Mouse (Mus musculus): Measurements from ENCODE around the gene Phlpp1.

The Phlpp1 gene

DNA sequence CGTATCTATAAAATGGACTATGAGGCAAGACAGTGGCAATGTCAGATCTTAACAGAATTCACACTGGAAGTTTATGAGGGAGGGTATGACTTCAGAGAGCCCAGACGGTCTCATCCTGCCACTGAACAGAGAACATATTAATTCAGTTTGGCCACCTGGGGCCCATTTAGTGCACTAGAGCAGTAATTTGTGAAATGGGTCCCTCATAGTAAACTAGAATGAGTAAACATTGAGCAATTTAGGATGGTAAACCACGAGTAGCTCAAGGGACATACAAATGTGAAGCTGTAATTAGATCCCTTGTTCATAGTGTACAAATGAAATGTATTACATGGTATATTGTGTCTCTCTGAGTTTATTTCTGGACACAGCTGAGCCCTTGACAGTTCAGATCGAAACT lies 3.6 kb upstream of the Phlpp1 start:
- no peak for DNase-seq

DNA sequence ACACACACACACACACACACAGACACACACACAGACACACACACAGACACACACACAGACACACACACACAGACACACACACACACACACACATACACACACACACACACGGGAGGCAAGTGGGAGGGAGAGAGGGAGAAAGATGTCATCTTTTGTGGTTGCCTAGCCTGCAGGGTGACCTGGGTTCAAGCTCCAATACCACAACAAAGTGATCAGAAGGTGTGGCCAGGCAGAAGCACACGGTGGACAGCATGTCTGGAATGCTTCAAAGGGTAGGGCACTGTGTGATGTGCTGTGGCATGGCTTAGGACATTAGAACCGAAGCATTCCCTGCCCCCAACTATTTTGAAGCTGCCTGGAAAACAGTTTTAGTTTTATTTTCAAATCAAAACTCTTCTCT lies 2.8 kb upstream of the Phlpp1 start:
- DNase-seq: no peak

DNA sequence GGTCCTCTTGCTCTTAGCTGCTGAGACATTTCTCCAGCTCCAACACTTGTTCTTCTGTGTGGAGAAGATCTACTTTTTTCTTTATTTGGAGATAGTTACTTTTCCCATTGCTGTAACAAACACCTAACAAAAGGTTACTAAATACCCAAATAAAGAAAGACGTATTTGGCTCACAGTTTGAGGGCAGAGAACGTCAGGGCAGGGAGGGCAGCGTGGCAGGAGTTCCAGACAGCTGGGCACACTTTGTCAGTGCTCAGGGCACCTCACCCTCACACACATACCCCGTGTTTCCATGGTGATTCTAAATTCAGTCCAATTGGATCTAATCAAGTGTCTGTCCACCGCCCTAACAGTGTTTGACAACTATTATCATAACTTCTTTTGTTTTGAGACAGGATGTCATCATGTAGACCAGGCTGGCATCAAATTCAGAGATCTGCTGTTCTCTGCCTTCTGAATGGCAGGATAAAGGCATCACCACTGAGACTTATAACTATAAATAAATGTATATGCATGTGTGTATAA lies 1.7 kb upstream of the Phlpp1 start:
- peak; percentile 23 for DNase-seq

DNA sequence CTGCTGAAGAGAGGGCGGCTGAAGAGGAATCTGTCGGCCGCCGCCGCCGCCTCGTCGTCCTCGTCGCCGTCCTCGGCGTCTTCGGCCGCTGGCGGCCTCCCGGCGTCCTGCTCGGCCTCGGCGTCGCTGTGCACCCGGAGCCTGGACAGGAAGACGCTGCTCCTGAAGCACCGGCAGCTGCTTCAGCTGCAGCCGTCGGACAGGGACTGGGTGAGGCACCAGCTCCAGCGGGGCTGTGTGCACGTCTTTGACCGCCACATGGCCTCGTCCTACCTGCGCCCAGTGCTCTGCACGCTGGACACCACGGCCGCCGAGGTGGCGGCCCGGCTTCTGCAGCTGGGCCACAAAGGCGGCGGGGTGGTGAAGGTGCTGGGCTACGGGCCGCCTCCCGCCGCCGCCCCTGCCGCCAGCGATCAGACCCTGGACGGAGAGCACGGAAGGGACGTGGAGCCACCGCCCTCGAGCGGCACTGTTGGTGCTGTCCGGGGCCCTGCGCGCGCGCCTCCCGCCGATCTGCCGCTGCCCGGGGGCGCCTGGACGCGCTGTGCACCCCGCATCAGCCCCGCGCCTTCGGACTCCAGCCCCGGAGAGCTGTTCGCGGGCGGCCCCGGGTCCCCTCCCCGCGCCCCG lies 864 bp downstream of the Phlpp1 start:
- peak; percentile 71 for DNase-seq

DNA sequence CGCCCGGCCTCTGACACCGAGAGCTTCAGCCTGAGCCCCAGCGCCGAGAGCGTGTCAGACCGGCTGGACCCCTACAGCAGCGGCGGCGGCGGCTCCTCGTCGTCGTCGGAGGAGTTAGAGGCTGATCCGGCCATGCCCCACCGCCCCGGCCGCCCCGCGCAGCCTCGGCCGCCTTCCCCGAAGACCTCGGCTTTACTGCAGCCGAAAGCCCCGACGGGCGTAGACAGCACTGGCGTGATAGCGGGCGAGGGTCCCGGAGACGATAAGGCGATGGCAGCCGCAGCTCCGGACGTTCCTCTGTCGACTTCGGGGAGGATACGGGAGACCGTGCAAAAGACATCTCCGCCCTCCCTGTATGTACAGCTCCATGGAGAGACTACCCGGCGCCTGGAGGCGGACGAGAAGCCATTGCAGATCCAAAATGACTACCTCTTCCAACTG lies 1.4 kb downstream of the Phlpp1 start:
- DNase-seq: peak; percentile 49

DNA sequence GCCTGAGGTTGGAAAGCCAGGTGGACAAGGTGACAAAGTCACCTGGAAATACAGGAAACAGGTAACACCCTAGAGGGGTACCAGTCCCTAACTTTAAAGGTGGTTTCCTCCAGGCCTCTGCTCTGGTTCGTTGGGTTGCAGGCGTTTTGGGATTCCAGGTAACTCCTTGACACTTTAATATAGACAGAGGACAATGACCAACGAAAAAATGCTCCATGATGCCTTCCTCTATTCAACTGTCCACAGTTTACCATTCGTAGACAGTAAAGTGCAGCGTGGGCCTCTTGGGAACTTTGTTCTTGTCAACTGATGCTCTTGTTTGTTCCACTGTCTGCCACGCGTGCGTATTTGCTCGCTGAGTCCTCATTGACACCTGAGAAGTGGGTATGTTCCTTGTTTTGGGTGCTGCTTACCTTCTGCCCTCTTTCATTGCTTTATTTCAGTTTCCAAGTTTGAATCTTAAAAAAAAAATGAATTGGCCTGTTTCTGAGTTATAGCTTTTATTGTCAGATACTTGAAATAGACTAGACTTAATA lies 2.1 kb downstream of the Phlpp1 start:
- no peak for DNase-seq

DNA sequence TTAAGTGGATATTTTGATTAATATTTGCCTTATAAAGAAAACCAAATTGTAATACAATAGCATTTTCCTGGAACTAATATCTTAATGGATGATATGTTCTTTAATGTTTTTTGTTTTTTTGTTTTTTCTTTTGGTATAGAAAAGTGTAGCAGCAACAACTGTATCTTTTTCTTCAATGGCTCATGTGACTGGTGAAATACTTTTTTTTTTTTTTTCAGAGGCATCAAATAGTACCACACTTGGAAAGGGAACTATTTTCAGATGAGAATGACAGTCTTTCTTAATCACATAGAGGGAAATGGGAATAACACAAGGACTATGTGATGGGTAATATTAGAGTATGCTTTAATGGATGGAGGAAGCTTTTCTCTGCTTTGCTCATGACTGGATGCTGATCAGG lies 3.0 kb downstream of the Phlpp1 start:
- no peak for DNase-seq

DNA sequence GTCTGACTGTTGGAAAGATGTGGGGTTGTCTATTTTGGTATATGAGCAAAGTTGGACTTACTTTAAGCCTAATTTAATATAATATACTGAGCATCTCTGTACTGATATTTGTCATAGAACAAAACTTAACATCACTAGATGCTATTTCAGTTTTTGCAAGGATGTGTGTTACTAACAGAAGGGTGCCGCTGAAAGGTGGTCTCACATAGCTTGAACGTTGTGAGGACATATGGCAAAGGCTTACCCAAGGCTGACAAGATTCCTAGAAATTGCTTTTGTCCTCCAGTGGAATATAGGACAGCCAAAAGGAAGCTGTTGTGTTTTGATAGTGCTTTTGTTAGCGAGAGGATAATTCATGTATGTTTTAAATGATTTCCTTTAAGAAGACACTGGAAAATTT lies 3.8 kb downstream of the Phlpp1 start:
- no peak for DNase-seq

DNA sequence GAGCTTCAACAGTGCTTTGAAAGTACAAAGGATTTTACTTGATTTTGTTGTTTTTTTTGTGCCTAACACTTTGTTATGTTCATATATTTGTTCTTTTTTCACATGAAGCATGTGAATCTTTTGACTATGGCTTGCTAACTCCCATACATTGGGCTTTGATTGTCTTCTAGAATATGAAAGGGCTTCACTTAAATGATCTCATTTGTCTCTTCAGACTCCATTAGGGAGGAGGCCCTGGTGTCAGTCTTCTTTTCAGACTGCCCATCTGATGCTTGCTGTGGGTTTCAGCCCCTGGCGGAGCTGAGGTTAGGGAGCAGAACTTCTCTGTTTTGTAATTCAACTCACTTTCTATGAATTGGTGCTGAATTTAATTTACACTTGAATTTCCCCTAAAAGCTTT lies 5.2 kb downstream of the Phlpp1 start:
- DNase-seq: no peak

DNA sequence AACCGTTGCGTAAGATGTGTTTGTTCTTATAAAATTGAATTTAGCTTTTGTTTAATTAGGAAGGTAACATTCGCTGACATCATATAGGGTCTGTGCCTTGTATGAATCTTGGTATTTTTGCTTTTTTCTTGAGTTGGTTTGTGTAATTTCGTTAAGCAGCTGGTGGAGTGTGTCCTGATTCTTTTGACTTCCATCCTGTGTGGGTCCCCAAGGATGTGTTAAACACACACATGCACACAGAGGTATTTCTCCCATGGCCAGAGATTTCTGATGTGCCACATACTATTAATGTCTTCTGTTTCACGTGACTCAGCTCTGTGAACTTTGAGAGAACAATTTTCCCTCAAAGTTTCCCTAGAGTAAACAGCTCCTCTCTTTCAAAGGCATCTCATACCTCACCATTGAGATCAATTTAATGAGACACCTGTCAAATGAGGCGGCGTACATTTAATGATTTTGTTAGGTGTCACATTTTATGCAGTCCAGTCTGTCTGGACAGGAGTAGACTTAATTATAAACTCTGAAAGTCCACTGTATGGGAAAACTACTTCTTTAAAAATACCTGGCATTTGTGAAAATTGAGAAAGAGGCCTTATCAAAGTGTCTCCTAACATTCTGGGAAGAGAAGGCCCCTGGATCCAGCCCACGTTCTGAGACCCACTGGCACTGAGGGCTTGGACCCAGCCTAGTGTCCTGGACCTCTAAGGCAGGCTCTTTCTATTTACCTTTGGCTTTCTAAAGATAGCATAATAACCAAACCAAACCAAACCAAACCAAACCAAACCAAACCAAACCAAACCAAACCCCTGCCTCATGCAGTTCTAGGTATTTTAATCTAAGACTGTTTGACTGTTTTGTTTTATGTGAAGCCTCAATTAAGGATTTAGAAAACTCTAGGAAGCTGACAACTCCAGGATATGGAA lies 6.6 kb downstream of the Phlpp1 start:
- no peak for DNase-seq

DNA sequence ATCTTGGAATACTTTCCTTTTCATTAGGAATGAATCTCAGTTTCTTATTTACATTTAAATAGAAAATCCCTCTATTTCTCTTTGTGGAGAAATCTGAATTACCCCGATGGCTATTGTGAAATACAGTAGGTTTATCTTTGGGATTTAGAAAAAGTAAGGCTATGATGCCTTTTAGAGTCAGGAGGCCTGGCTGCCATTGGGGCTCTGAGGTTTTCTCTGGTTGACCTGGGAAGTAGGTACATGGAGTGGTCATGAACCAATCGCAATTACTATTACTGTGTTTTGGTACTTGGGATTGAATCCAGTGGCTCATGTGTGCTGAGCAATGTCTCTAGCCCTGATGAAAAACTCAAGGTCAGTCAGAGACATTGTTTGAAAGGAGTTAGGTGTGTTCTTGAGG lies 12.1 kb downstream of the Phlpp1 start:
- no peak for DNase-seq

DNA sequence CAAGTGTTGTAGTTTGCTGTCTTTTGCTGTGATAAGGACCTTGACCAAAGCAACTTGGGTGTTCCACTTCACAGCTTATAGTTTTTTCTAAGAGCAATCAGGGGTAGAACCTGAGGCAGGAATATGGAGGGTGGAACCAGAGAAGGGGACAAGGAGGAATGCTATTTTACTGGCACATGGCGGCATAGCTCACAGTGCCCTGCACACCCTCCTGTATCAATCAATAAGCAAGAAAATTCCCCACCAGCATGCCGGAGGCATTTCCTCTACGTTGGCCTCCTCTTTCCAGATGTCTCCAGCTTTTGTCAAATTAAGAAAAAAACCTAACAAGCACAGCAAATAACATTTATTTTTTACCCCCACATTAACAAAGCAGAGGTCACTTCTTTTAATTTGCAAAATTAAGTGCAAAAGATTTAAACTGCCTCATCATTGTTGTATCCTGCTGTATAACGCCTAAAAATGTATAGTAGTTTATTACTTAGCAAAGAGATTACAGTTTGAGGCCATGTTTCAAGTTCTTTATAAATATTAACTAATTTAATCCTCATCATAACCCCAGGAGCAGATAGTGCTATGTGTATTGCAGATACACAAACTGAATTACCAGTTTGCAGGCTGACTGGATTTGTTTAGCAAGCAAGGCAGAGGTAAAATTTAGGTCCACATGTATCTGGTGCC lies 13.4 kb downstream of the Phlpp1 start:
- DNase-seq: no peak

DNA sequence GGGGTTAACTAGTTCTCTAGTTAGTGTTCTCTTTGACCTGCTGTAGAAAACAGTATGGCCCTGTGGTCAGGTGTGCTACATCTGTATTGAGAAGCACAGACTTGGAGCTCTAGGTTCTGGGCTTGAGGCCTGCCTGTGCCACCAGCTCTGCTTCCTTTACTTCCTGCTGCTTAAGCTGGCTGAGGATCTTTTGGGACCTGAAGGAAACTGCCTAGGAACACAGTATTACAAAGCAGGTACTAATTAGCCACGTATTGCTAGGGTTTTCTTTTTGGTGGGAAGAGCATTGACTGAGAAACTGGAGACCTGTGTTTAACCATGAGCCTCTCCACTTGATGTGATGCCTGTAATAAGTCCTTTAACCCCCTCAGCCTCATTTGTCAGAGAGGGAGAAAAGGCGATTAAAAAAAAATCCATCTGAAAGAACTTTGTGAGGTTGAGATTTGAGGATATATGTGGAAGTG lies 13.9 kb downstream of the Phlpp1 start:
- no peak for DNase-seq

DNA sequence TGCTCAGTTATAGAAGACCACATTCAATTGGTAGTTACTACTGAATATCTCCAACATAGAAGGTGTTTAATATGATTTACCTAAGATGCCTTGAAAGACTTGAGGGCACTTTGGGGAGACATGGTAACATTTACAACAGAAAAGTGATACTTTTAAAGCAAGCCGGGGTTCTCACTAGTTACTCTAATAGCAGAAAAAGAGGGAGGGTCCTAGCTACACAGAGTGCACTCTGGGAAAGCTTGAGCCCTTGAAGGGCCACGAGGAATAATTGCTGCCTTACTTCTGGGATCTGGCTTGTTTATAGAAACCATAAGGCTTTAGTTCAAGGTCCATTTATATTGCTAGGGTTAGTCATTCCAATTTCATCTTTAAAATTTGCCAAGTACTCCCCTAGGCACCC lies 14.5 kb downstream of the Phlpp1 start:
- DNase-seq: no peak

DNA sequence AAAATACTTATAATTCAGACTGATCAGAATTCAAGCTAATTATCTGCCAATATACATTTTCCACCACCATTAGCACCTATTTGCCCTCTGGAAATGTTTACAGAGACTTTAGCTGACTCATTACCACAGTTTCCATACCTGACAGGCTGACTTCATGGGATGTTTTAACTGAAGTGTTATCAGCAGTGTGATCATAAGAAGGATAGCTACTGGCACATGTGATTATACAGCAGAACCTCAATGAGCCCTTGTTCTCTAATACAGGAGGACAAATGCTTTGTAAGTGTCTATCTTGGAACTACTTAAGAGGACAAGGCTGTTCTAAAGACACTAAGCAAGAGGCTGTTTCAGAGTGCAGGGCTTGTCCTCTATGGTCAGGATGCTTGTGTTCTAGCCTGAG lies 15.9 kb downstream of the Phlpp1 start:
- DNase-seq: no peak

DNA sequence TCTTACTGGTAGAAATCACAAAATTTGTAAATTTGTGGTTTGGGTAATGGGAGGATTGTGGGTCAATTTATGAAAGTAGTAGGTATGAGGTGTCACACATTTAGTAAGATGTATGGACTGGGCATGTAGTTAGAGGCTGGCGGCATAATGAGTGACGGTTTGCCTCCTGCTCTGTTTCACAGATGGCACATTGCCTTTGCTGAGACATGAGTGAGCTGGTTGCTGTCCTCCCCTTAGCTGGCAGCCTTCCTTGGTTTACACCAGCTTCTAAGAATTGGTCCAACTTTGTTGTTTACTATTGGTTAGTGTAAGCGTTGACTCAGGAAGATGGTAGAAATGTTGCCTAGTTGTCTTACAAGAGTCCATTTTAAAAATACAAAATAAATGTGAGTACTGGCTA lies 17.2 kb downstream of the Phlpp1 start:
- peak; percentile 42 for DNase-seq

DNA sequence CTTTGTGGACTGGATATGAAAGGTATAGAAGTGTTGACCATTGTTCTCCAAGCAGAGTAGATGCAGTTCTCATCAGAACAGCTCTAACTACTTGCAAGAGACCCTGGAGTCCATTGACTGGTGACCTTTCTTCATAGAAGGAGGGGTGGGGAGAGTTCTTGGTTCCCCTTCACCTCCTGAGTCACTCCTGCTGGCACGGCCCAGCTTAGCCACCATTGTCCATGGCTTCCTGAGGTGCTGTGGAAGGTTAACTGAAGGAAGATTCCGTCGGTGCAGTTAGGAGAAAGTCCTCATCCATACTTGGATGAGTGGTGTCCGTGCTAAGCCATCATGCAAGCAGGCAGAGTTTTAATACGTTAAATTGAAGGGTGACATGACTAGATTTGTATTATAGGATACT lies 17.8 kb downstream of the Phlpp1 start:
- no peak for DNase-seq

DNA sequence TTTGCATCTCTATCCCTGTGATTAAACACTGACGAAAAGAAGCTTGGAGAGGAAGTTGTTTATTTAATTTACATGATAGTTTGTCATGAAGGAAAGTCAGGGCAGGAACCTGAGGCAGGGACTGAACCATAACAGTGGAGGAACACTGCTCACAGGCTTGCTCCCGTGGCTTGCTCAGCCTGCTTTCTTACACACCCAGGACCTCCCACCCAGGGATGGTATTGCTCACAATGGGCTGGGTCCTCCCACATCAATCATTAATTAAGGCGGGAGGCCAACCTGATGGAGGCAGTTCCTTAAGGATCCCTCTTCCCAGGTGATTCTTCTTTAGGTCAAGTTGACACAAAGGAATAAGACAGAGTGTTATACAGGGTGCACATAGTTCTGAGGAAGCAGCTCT lies 19.1 kb downstream of the Phlpp1 start:
- no peak for DNase-seq

DNA sequence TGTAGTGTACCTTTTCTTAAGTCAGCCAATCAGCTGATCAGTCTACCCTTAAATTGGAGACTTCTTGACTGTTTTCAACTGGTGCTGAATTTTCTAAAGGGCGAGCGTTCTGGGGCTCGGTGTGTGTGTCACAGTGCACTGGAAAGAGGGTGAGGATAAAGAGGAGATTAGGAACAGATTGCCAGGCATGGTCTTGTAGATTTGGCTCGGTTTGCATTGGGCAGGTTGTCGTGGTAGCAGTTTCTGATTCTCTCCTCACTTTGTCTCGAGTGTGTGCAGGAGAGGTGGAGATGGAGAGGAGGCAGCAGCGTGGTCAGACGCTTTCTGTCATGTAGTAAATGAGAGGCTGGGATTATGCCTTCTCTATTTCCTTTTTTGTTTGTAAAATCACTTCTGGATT lies 20.3 kb downstream of the Phlpp1 start:
- DNase-seq: no peak

DNA sequence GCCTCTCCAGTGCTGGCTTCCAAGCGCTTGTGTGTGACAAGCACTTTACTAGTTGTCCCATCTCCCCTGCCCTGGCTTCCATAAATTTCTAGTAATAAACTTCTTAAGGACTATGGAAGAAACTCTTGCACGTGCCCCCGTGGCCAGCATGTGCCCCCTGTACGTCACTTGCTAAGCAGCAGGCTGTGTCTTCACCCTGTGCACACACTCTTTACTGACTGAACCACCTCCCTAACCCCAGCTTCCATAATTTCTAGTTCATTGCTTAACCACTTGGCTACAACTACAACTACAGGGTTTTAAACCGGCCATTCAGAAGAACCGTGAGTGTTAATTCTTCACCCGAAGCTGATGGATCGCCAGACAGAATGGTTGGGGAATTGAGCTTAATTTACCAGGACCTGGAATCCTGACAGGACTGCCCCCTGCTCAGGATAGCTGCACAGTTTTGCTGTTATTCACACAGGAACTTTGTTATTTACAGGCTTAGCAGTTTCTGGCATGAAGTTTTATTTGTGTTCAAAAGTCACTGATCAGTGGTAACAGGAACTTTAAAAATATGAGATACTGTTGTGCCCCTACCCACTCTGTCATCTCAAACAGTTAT lies 21.4 kb downstream of the Phlpp1 start:
- no peak for DNase-seq

DNA sequence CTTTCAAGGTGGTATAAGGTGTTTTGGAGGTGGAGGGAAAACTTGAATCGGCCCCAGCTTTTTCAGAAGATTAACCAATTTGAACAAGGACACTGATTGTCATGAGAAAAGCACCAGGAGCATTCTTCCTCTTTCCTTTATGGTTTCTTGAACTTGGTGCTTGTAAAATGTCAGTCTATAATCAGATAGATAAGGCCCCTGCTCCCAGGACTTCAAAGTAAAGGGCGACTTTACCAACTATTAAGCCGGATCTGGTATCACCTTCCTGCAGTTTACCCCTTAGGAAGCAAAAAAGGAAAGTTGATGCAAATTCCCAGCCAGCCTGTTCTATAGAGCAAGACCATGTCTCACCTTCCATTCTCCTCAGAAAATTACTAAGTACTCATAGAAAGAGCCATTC lies 21.9 kb downstream of the Phlpp1 start:
- no peak for DNase-seq

DNA sequence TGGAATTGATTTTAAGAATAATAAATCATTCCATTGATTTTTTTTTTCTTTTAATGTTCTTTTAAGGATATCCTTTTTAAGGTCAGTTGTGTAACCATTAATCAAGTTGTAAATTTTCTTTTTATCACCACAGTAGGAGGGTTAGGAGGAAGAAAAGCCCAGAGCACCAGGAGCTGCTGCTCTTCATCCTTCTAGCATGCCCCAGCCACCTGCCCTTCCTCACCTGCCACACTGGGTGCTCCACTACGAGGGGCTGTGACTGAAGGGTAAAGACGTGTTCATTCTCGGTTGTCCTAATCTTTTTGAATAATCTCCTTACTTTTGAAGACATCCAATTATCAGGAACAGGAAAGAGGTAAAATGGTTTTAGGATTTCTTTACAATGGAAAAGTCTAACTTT lies 22.7 kb downstream of the Phlpp1 start:
- no peak for DNase-seq

DNA sequence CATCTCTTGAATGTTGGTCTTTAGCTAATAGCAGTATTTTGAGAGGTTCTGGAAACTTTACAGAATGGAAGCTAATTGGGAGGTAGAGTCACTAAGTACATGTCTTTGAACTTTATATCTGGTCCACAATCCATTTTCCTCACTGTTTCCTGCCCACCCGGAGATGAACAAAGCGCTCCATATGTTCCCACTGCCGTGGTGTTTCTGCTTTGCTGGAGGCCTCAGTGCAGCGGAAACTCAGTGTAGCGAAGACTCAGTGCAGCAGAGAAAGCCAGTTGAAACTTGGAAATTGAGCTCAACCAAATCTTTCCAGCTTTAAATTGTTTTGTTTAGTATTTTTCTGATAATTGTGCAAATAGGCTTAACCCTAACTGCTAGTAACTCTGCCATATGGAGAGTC lies 26.4 kb downstream of the Phlpp1 start:
- DNase-seq: no peak

Measured in cerebellum, adult 9-11 months (tissue).